Mouse (Mus musculus) left cerebral cortex, adult 8-10 months (tissue): Measurements from ENCODE around the gene Arid5b. TPM values are rescaled to one million over a fixed set of nuclear protein-coding genes. Genes with fewer than 3 reads are reported as not detected.

Experiments
- DNase-seq, 2 experiments: peaks; one replicate each; pipeline ENCODE4 v3.0.0; 2022; ENCODE audit warnings: low spot score in 2 of 2
- total RNA-seq, 4 experiments: library from RNA; stranded (reverse); gene quantifications; 2 replicates each; pipeline ENCODE4 v1.2.4; 2022

Gene Arid5b
- total RNA-seq, 4 experiments from 2014 or later = 25.1 to 30.5 (median 26.5) TPM

GRCm38 (mm10) chr10:68196324-68196723, 82.2 kb downstream of the Arid5b start:
- DNase-seq = no peak

GRCm38 (mm10) chr10:68193561-68193960, 85.0 kb downstream of the Arid5b start:
- no peak for DNase-seq

- DNase-seq = no peak
Observed at GRCm38 (mm10) chr10:68192824-68193255, 85.7 kb downstream of the Arid5b start.

GRCm38 (mm10) chr10:68191691-68192380, 86.7 kb downstream of the Arid5b start:
- no peak for DNase-seq

- no peak for DNase-seq
Observed at GRCm38 (mm10) chr10:68191146-68191545, 87.4 kb downstream of the Arid5b start.

GRCm38 (mm10) chr10:68189847-68190246, 88.7 kb downstream of the Arid5b start:
- no peak for DNase-seq

- no peak for DNase-seq
Observed at GRCm38 (mm10) chr10:68183096-68183495, 95.4 kb downstream of the Arid5b start.

- no peak for DNase-seq
Observed at GRCm38 (mm10) chr10:68182266-68182665, 96.3 kb downstream of the Arid5b start.

- no peak for DNase-seq
Observed at GRCm38 (mm10) chr10:68181156-68181555, 97.4 kb downstream of the Arid5b start.

GRCm38 (mm10) chr10:68180721-68181120, 97.8 kb downstream of the Arid5b start:
- no peak for DNase-seq

- DNase-seq = no peak
Observed at GRCm38 (mm10) chr10:68180151-68180550, 98.4 kb downstream of the Arid5b start.

GRCm38 (mm10) chr10:68179741-68180140, 98.8 kb downstream of the Arid5b start:
- DNase-seq = no peak

GRCm38 (mm10) chr10:68179339-68179738, 99.2 kb downstream of the Arid5b start:
- no peak for DNase-seq

- DNase-seq = no peak
Observed at GRCm38 (mm10) chr10:68177697-68178485, 100.6 kb downstream of the Arid5b start.

- no peak for DNase-seq
Observed at GRCm38 (mm10) chr10:68175811-68176210, 102.7 kb downstream of the Arid5b start.

GRCm38 (mm10) chr10:68173634-68174033, 104.9 kb downstream of the Arid5b start:
- no peak for DNase-seq

GRCm38 (mm10) chr10:68172906-68173305, 105.6 kb downstream of the Arid5b start:
- no peak for DNase-seq

GRCm38 (mm10) chr10:68171974-68172373, 106.6 kb downstream of the Arid5b start:
- no peak for DNase-seq

- no peak for DNase-seq
Observed at GRCm38 (mm10) chr10:68168613-68169012, 109.9 kb downstream of the Arid5b start.

GRCm38 (mm10) chr10:68168141-68168540, 110.4 kb downstream of the Arid5b start:
- no peak for DNase-seq

GRCm38 (mm10) chr10:68167118-68167517, 111.4 kb downstream of the Arid5b start:
- DNase-seq = no peak

- DNase-seq = no peak
Observed at GRCm38 (mm10) chr10:68166695-68167086, 111.8 kb downstream of the Arid5b start.
